Mouse (Mus musculus): ENCODE data around the gene Prkg1. TPM values are rescaled to one million over a fixed set of nuclear protein-coding genes. Genes with fewer than 3 reads are reported as not detected.
"Not testable (repeated sequence)": the region's sequence is repeated elsewhere in the genome, so short reads cannot be mapped to it uniquely, and the experiment has no call there.

Gene Prkg1
- polyA plus RNA-seq, 1 experiment from 2014 or later = 16.8 TPM

DNA sequence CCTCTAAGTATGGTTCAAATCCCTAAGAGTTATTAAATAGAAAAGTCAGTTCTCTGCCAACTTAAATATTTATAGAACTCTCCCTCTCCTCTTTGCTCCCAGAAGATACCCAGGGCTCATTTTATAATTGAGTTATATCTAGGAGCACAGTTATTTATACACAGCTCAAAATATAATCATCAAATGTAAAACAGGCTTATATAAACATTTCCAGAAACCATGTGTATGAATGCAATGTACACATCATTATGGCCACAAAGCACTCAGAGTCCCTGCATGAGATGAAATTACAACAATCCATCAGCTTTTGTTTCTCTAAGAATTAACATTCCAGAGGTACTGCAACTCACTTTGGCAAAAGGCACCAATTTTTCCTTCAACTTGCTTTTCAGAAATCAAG lies 504.3 kb downstream of the Prkg1 start:
- Histone ChIP-seq H3K4me1 (peaks cover 7% of the 10 kb centered on the region; the same call in 1 of the 2 replicates), H3K4me3 (no peak overlapping the region), H3K27me3 (no peaks in the 10 kb centered on the region), H3K9ac (no peak overlapping the region), H3K4me2 (replicated peaks) (no peak overlapping the region), H3K27ac (no peak overlapping the region), H3K36me3 (no peaks in the 10 kb centered on the region), H3K9me3 (no peaks in the 10 kb centered on the region)
- ATAC-seq (ENCODE audit: insufficient number of reproducible peaks, insufficient read depth, low FRiP score, low TSS enrichment) = no peak

DNA sequence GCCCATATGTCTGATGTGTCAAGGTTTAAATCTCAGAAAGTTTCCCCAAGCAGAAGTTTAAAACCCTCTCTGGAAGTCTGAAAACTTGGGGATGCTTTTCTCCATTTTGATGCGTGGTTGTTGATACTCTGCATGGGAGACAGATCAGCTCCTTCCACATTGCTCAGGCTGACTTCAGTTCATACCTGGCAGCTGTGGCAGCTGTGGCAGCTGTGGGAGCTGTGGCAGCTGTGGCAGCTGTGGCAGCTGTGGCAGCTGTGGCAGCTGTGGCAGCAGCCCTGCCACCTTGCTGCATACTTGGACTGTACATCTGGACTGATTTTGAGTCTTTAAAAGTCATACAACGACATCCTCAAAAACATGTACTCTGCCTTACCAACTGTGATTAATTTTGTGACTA lies 509.1 kb downstream of the Prkg1 start:
- no peak for ATAC-seq (ENCODE audit: insufficient number of reproducible peaks, insufficient read depth, low FRiP score, low TSS enrichment)
- no peaks in the 10 kb centered on the region for H3K9me3 ChIP-seq
- H3K36me3 ChIP-seq = no peaks in the 10 kb centered on the region
- no peak overlapping the region for H3K4me2 ChIP-seq (replicated peaks)
- H3K9ac ChIP-seq = no peak overlapping the region
- 55% methylated on average over 2 of the region's 2 CpGs for WGBS
- no peaks in the 10 kb centered on the region for H3K27me3 ChIP-seq
- H3K4me1 ChIP-seq = peaks cover 6% of the 10 kb centered on the region; the same call in 1 of the 2 replicates
- no peak overlapping the region for H3K4me3 ChIP-seq
- no peak overlapping the region for H3K27ac ChIP-seq

- no peak overlapping the region for H3K27ac ChIP-seq
- no peaks in the 10 kb centered on the region for H3K36me3 ChIP-seq
- no peak overlapping the region for H3K9ac ChIP-seq
- no peak for ATAC-seq (ENCODE audit: insufficient number of reproducible peaks, insufficient read depth, low FRiP score, low TSS enrichment)
- no peak overlapping the region for H3K4me3 ChIP-seq
- no peaks in the 10 kb centered on the region for H3K4me1 ChIP-seq
- no peaks in the 10 kb centered on the region for H3K9me3 ChIP-seq
- H3K27me3 ChIP-seq = no peaks in the 10 kb centered on the region
- H3K4me2 ChIP-seq (replicated peaks) = no peak overlapping the region
These were observed 532.4 kb downstream of the Prkg1 start for GRCm38 (mm10) chr19:31232410-31232809.

- Histone ChIP-seq H3K27me3 (no peaks in the 10 kb centered on the region), H3K27ac (no peak overlapping the region), H3K4me2 (replicated peaks) (no peak overlapping the region), H3K9me3 (no peaks in the 10 kb centered on the region), H3K36me3 (no peaks in the 10 kb centered on the region), H3K4me1 (no peaks in the 10 kb centered on the region), H3K9ac (no peak overlapping the region), H3K4me3 (no peak overlapping the region)
- 89% methylated on average over 3 of the region's 3 CpGs for WGBS
- ATAC-seq (ENCODE audit: insufficient number of reproducible peaks, insufficient read depth, low FRiP score, low TSS enrichment) = no peak
These were observed 536.4 kb downstream of the Prkg1 start for GRCm38 (mm10) chr19:31228385-31228784.

DNA sequence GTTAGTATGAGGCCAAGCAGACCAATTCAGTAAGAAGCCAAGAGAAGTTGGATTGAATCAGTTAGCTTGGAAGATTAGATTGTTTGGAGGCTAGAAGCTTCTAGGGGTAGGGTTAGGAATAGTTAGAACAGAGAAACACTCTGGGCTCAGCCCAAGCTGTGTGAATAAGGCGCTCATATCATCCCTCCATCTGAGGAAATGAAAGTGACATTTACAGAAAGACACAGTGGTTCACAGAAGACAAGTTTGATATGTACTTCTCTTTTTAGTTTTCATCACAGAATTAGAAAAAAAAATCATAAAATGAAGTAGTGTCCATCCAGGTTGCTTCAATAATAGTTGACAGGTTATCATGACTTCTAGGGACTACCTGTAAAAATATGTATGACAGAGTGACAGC lies 541.4 kb downstream of the Prkg1 start:
- no peak overlapping the region for H3K9ac ChIP-seq
- no peaks in the 10 kb centered on the region for H3K4me1 ChIP-seq
- H3K4me3 ChIP-seq = no peak overlapping the region
- no peaks in the 10 kb centered on the region for H3K27me3 ChIP-seq
- WGBS = 94% methylated on average over 1 of the region's 1 CpGs
- no peaks in the 10 kb centered on the region for H3K36me3 ChIP-seq
- H3K27ac ChIP-seq = no peak overlapping the region
- no peak for ATAC-seq (ENCODE audit: insufficient number of reproducible peaks, insufficient read depth, low FRiP score, low TSS enrichment)
- H3K9me3 ChIP-seq = no peaks in the 10 kb centered on the region
- no peak overlapping the region for H3K4me2 ChIP-seq (replicated peaks)

GRCm38 (mm10) chr19:31219261-31219660 lies 545.6 kb downstream of the Prkg1 start:
- H3K4me2 ChIP-seq (replicated peaks); H3K4me3 ChIP-seq; H3K4me1 ChIP-seq; H3K27me3 ChIP-seq; H3K27ac ChIP-seq; H3K36me3 ChIP-seq; ATAC-seq (ENCODE audit: insufficient number of reproducible peaks, insufficient read depth, low FRiP score, low TSS enrichment); H3K9me3 ChIP-seq; H3K9ac ChIP-seq: not testable (repeated sequence)
- 86% methylated on average over 4 of the region's 4 CpGs for WGBS

DNA sequence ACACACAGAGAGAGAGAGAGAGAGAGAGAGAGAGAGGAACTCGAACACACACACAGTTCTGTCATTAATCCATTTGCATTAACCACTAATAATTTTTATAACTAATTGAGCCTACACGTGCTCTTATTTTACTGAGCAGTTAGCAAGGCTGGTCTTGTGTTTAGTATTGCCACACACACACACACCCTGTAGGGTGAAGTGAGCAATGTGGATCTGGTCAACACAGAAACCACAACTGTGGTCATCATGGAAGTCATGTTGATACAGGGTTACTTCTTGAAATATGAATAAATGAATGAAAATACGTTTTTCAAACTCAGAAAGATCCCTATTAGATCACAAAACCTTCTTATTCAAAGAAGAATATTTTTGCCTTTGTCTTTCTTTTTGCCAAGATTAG lies 554.0 kb downstream of the Prkg1 start:
- Histone ChIP-seq H3K4me1 (no peaks in the 10 kb centered on the region), H3K4me3 (no peak overlapping the region), H3K4me2 (replicated peaks) (no peak overlapping the region), H3K9me3 (no peaks in the 10 kb centered on the region), H3K27ac (no peak overlapping the region), H3K36me3 (no peaks in the 10 kb centered on the region), H3K9ac (no peak overlapping the region), H3K27me3 (no peaks in the 10 kb centered on the region)
- no peak for ATAC-seq (ENCODE audit: insufficient number of reproducible peaks, insufficient read depth, low FRiP score, low TSS enrichment)
- 72% methylated on average over 3 of the region's 3 CpGs for WGBS

DNA sequence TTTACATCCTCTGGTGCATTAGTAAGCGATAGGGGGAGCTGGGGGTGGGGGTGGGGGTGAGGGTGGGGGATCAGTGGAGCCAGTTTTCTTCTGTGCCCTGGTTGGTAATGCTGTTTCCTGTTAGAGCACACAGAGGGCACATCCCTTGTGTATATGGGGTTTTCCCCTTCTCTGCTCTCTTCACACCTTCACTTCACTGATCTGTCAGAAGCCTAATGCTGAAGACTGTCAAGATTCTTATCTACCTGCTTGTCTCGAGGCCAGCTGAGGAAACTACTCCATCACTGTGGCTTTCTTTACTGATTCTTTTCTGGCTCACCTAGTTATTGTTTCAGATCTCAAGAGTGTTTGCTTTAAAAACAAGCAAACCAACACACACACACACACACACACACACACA lies 554.4 kb downstream of the Prkg1 start:
- H3K27ac ChIP-seq = no peak overlapping the region
- no peaks in the 10 kb centered on the region for H3K4me1 ChIP-seq
- 32% methylated on average over 2 of the region's 2 CpGs for WGBS
- H3K9me3 ChIP-seq = no peaks in the 10 kb centered on the region
- H3K4me2 ChIP-seq (replicated peaks) = no peak overlapping the region
- H3K27me3 ChIP-seq = no peaks in the 10 kb centered on the region
- no peaks in the 10 kb centered on the region for H3K36me3 ChIP-seq
- no peak overlapping the region for H3K9ac ChIP-seq
- no peak for ATAC-seq (ENCODE audit: insufficient number of reproducible peaks, insufficient read depth, low FRiP score, low TSS enrichment)
- H3K4me3 ChIP-seq = no peak overlapping the region

GRCm38 (mm10) chr19:31199583-31199982 lies 565.2 kb downstream of the Prkg1 start:
- no peak overlapping the region for H3K27ac ChIP-seq
- H3K4me2 ChIP-seq (replicated peaks) = no peak overlapping the region
- H3K4me3 ChIP-seq = no peak overlapping the region
- WGBS = 44% methylated on average over 5 of the region's 5 CpGs
- H3K4me1 ChIP-seq = no peaks in the 10 kb centered on the region
- H3K9ac ChIP-seq = no peak overlapping the region
- no peak for ATAC-seq (ENCODE audit: insufficient number of reproducible peaks, insufficient read depth, low FRiP score, low TSS enrichment)
- H3K9me3 ChIP-seq = no peaks in the 10 kb centered on the region
- no peaks in the 10 kb centered on the region for H3K27me3 ChIP-seq
- H3K36me3 ChIP-seq = no peaks in the 10 kb centered on the region

GRCm38 (mm10) chr19:31198461-31198860 lies 566.4 kb downstream of the Prkg1 start:
- 67% methylated on average over 4 of the region's 4 CpGs for WGBS
- Histone ChIP-seq H3K4me2 (replicated peaks) (no peak overlapping the region), H3K9me3 (no peaks in the 10 kb centered on the region), H3K9ac (no peak overlapping the region), H3K4me1 (no peaks in the 10 kb centered on the region), H3K4me3 (no peak overlapping the region), H3K27ac (no peak overlapping the region), H3K27me3 (no peaks in the 10 kb centered on the region), H3K36me3 (no peaks in the 10 kb centered on the region)
- no peak for ATAC-seq (ENCODE audit: insufficient number of reproducible peaks, insufficient read depth, low FRiP score, low TSS enrichment)

DNA sequence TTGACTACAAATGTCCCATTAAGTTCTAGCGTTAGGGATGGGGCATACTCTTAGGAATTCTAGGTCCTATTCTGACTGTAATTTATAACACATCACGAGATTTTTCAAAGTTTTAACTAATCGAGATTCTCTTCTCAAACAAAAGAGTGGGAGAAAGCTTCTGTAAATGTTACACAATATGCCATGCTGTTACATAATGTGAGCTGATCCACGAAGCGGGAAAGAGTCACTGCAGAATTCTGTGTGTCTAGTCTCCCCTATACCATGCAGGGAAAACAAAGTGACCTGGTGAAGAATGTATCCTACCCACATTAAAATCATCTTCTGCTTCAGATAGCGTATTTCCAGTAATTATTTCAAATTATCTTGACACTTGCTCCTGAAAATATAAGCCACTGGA lies 567.8 kb downstream of the Prkg1 start:
- no peak for ATAC-seq (ENCODE audit: insufficient number of reproducible peaks, insufficient read depth, low FRiP score, low TSS enrichment)
- no peaks in the 10 kb centered on the region for H3K9me3 ChIP-seq
- 86% methylated on average over 6 of the region's 6 CpGs for WGBS
- no peaks in the 10 kb centered on the region for H3K4me1 ChIP-seq
- no peak overlapping the region for H3K27ac ChIP-seq
- H3K4me2 ChIP-seq (replicated peaks) = no peak overlapping the region
- H3K36me3 ChIP-seq = no peaks in the 10 kb centered on the region
- H3K9ac ChIP-seq = no peak overlapping the region
- no peaks in the 10 kb centered on the region for H3K27me3 ChIP-seq
- H3K4me3 ChIP-seq = no peak overlapping the region

DNA sequence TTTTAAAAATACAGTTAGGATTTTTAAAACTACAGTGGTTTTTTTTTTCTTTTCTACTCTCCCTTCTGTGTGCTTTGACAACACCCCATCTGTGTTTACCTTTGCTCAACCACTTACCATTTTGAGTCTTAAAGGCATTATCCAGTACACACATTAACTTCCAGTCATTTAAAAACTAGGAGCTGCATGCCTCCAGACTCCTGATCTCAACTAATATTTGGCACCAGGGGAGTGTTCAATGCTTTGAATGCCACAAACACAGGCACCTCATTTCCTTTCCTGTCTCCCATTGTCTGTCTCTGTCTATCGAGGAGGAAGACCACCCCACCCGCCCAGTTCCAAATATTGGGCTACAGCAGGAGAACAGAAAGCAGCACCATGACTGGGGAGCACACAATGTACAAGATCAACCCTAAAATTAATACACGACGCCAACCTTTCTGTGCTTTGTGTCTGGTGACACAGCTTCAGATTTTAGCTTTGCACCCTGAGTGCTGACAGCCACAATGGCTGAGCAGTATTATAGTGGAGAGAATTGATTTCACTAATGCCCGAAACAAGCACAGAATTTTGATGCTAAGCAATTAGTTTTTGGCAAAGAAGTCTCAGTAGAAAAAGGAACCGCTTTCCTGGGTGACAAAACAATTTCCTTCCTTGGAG lies 576.1 kb downstream of the Prkg1 start:
- Histone ChIP-seq H3K9ac (no peak overlapping the region), H3K36me3 (no peaks in the 10 kb centered on the region), H3K4me2 (replicated peaks) (no peak overlapping the region), H3K4me3 (no peak overlapping the region), H3K27me3 (no peaks in the 10 kb centered on the region), H3K4me1 (no peaks in the 10 kb centered on the region), H3K27ac (no peak overlapping the region), H3K9me3 (no peaks in the 10 kb centered on the region)
- 87% methylated on average over 6 of the region's 6 CpGs for WGBS
- no peak for ATAC-seq (ENCODE audit: insufficient number of reproducible peaks, insufficient read depth, low FRiP score, low TSS enrichment)

- ATAC-seq (ENCODE audit: insufficient number of reproducible peaks, insufficient read depth, low FRiP score, low TSS enrichment) = no peak
- no peak overlapping the region for H3K27ac ChIP-seq
- no peak overlapping the region for H3K4me3 ChIP-seq
- H3K4me1 ChIP-seq = no peaks in the 10 kb centered on the region
- H3K4me2 ChIP-seq (replicated peaks) = no peak overlapping the region
- H3K9me3 ChIP-seq = no peaks in the 10 kb centered on the region
- 87% methylated on average over 4 of the region's 4 CpGs for WGBS
- no peak overlapping the region for H3K9ac ChIP-seq
- H3K27me3 ChIP-seq = no peaks in the 10 kb centered on the region
- H3K36me3 ChIP-seq = no peaks in the 10 kb centered on the region
These were observed 584.1 kb downstream of the Prkg1 start for GRCm38 (mm10) chr19:31180757-31181156.

All from embryonic facial prominence, embryonic 12.5 days (tissue).